Mouse (Mus musculus) brain, embryonic 14.5 days (tissue): ENCODE measurements around the gene Lexm. TPM values are rescaled to one million over a fixed set of nuclear protein-coding genes. Genes with fewer than 3 reads are reported as not detected.

ENCODE experiments used
- DNase-seq: peaks from one replicate; pipeline ENCODE4 v3.0.0-alpha.2; 2011; ENCODE audit warnings: low read depth
- CTCF ChIP-seq: fragments of 200-500 bp; IDR thresholded peaks from 2 replicates; pipeline ENCODE4 v1.5.1; 2012; ENCODE audit warnings: inconsistent platforms, mild to moderate bottlenecking, moderate library complexity, borderline replicate concordance; ENCODE audit not compliant: insufficient read depth, insufficient read length; ENCODE audit errors: extremely low read depth
- POLR2A ChIP-seq: fragments of 200-500 bp; IDR thresholded peaks from 2 replicates; pipeline ENCODE4 v1.6.1; 2012; ENCODE audit warnings: mild to moderate bottlenecking, inconsistent platforms, borderline replicate concordance; ENCODE audit not compliant: poor library complexity, insufficient read depth, insufficient read length, severe bottlenecking; ENCODE audit errors: extremely low read depth
- polyA plus RNA-seq: library from polyadenylated mRNA; depleted of rRNA; stranded (reverse); fragments of >200 nt; gene quantifications from 2 replicates; pipeline ENCODE4 v1.2.3, GENCODE M21; 2012

Lexm gene
- polyA plus RNA-seq, 1 experiment, result not detected

DNA sequence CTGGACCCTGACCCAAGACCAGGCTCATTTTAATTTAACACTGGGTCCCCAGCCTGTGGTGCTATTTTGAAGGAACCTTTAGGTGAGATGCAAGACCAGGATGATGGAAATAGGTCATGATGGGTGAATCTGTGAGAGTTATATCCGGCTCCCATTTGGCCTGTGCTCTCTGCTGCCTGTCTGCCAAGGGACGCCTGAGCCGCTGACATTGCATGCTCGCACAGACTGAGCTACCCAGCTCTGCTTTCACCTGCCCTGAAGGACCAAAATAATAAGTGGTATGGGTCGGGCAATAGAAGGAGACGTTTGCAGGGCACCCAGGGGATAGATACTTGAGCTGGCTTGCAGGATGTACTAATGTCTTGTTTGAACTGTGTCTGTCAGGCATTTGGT is 27.2 kb upstream of the Lexm start:
- no peak for DNase-seq
- TF ChIP-seq POLR2A, result no peak
- TF ChIP-seq CTCF, result no peak

DNA sequence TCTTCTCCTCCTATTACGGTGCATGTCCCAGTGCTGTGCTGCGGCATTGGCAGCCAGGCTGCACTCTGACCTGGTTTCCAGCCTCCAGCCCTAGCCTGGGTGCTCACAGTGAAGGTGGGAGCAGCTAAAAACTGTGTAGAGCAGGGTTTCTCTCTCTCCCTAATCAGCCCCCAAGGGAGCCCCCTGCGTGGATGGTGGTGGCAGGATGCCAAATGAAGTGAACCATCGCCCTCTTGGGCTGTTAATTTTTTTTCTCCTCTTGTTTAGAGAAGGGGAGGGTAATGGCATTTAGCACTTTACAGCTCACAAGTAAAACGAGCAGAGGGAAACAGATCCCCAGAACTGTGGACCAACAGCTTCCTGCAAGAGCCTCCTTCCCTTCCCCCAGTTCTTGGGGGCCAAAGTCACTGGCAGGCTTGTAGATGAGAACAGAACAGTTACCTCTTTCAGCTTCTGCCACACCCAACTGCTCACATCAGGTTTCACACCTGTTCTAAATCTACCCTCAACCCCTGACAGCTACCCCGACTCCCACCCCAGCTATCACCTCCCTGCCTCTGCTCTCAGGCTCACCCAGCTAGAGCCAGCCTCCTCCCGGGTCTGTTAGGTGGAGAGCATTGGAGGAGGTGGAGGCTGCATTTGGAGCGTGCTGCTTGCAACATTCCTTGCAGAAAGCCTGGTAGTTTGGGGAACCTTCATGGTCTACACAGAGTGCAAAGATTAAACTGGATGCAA is 26.6 kb upstream of the Lexm start:
- TF ChIP-seq CTCF (no peak), POLR2A (no peak)
- DNase-seq, result no peak

DNA sequence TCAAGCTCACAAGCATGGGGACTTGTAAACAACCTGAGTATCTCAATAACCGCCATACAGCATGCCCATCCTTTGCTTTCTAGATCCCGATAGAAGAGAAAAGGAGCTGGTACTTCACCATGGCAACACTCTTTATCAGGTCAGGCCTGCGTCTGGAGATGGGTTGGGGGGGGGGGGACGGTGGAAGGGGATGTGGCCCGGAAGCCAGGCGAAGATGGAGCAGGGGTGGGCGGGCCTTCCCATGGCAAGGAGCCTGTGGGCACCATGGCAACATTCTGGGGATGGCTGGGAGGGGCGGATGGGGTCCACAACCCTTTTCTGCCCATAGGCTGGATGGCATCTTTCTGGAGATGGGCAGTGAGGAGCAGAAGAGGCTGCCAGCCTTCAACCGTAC is 17.0 kb upstream of the Lexm start:
- TF ChIP-seq POLR2A (no peak), CTCF (no peak)
- no peak for DNase-seq

DNA sequence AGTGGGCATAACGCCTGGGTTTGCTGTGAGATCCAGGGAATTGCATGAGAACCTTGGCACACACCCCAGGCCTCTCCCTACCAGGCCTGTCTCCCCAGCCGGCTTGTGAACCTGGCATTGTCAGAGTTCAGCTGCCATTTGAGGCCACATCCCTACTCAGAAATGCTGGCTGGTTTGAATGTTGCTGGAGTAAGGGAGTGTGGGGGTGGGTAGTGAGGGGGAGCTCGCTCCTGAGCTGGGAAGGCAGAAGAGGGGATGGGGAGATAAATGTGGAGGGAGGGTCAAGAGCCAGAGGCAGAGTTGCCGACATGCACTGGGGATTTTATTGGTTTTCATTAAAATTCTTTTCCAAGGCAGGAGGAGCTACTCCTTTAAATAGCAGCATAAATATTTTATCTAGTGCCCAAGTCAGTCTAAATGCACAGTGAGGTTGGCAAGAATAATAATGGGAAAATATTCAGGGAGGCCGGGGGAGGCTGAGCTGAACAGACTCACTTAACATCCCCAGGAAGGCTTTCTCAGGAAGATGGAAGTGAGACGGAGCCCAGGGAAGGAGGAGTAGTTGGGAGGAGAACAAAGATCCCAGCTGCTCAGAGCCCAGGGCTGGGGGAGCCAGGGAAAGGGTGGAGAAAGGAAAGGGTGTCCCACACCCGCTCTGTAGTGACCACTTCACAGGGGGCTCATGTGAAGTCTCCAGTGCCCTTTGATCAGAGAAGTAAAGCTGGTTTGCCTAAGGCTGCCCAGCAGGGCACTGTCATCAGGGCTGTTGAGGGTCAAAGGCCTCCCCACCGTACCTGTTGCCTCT is 16.4 kb upstream of the Lexm start:
- TF ChIP-seq POLR2A (no peak), CTCF (no peak)
- DNase-seq, result peak; percentile 64

DNA sequence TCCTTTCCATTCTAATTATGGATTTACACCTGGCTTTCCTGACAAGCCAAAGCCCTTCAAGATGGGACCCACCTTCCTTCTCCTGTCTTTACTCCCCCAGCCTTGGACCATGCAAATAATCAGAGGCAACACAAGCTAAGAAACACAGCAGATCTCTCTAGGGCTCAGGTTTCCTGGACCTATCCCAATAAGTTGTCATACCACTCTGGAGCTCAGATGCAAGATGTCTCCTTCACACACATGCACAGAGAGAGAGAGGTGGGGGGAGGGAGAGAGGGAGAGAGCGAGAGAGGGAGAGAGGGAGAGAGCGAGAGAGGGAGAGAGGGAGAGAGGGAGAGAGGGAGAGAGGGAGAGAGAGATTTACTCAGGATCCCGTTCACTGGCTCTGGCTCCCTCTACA is 15.3 kb upstream of the Lexm start:
- peak; percentile 50 for DNase-seq
- TF ChIP-seq CTCF, result no peak
- TF ChIP-seq POLR2A, result no peak

DNA sequence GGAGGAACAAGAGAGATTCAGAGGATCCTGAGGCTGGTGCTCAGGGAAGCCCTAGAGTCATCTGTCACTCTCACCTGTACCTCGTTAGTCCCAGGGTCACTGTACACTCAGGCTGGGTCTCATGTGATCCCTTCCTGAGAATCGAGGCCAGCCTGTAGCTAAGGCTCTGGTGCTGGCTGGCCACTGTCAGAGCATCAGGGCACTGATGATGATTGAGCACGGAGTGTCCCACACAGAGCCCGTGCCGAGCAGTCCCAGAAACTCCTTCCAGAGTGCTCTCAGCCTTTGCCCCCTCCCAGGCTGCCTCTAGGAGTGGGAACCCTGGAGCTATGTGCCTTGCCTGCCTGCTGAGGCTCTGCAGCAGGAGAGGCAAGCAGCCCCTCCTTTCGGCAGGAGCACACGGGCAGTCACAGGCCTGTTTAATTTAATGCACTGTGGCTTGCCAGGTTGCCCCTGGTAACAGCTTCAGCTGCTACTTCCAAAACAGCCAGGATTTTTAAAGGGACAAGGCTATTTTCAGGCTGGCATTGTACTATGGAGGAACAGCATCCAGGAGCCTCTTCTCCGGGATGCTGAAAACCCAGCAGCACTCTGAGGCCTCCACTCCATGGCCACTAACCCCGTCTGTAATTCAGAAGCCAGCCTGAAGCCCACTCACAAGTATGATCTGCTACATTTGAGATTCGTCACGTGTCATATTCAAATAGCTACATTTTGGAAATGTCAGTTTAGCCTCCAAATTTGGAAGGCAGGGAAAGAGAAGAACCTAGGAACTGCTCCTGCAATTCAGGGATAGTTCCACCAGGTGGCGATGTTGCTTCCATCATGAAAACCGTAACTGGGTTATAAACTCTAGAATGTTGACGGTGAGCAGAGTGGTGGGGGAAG is 13.5 kb upstream of the Lexm start:
- TF ChIP-seq POLR2A, result no peak
- TF ChIP-seq CTCF, result peak; percentile 78; the same call in 1 of the 2 replicates
- DNase-seq, result peak; percentile 93

DNA sequence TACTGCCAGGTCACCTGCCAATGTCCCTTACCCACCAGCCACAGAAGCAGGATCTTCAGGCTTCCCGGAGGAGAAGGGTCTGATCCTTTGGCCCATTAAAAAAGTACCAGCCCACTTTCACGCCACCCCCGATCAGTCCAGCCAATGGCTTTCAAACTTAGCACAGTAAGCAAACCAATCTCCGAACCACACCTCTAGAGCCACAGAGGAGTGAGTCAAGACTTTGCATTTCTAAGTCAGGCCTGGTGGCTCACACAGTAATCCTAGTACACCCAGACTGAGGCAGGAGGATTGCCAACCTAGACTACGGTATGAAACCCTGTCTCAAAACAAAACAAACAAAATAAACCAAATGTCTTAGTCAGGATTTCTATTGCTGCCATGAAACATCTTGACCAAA is 12.3 kb upstream of the Lexm start:
- TF ChIP-seq CTCF (no peak), POLR2A (no peak)
- no peak for DNase-seq

DNA sequence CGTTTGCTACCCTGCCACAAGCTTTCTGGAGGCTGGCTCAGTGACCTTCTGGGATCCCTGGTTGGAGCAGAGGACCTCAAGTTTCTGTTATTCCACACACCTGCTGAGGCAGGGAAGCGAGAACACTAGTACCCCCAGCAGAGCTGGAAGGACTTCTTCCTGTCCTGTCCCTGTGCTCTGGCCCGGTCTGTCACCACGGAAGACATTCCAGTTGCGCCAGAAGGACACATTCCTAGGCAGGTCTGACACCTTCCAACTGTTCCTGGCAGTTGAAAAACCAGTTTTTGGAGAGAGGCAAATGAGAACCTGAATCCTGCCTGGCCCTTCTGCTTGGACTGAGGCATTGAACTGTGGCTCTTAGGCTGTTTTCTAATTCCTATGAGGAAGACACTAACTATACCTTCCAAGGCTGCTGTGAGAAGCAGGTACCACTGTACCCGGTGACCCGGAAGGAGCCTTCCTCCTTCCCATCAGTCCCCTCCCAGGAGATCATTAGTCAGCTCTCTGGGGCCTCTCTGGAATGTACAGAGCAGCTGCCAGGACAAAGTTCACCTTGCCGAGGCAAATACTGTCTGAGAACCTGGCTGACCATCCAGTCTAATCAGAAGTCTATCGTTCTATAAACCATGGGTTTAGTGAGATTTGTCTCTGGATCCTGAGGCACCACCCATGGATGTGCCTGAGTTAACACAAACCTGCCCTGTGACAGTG is 11.8 kb upstream of the Lexm start:
- TF ChIP-seq POLR2A (no peak), CTCF (no peak)
- no peak for DNase-seq

DNA sequence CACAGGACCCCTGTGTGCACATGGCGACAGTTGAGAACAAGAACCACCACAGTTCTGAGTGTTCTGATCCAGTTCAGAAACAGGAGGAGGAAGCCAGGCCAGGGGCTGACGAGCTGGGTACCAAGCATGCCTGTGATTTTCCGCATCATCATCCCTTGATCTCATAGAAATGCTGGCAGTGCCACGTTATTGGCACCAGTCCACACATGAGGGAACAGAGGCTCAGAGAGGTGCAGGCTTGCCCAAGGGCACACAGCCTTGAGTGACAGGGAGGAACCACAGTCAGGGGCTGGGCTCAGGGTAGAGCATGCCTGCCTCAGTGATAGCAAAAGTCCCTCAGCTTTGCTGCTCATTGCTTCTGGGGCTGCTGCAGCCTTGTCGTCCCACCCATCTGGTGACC is 10.8 kb upstream of the Lexm start:
- DNase-seq, result no peak

DNA sequence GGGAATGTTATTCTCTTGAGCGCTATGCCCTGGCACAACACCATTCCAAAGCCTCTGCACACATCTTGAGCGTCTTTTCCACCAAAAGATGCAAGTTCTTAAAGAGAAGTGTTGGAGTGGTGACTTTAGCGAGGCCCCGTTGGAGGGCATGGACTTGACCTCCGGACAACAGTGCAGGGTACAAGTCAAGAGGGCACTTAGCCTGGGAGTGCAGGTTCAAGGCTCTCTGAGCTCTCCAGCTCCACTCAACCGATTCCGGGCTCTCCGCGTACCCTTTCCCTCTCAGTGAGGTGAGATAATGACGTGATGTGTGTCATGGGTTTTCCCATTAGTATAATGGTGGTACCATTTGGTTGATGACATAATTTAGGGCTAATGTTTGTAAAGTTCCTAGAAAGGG is 7.2 kb upstream of the Lexm start:
- no peak for DNase-seq

More for the DNA sequence above, 10.8 kb upstream of the Lexm start:
- TF ChIP-seq CTCF (no peak), POLR2A (no peak)

DNA sequence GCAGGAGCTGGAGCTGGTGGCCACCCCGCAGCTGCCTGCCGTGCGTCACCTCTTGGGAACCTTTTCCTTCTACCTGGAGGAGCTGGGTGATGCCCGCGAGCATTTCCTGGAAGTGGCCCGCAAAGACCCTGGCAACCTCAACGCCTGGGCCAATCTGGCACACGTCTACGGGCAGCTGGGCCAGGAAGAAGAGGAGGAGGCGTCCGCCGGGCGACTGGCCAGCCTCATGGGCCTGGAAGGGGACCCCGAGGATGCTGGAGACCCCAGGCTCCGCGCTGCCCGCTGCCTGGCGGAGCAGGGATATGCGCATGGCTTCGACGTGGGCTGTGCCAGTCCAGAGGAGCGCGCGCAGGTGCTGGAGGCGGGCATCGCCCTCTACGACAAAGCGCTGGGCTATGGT is 5.7 kb upstream of the Lexm start:
- no peak for DNase-seq
- no peak for TF ChIP-seq CTCF
- no peak for TF ChIP-seq POLR2A

More for the DNA sequence above, 7.2 kb upstream of the Lexm start:
- TF ChIP-seq POLR2A (no peak), CTCF (no peak)

DNA sequence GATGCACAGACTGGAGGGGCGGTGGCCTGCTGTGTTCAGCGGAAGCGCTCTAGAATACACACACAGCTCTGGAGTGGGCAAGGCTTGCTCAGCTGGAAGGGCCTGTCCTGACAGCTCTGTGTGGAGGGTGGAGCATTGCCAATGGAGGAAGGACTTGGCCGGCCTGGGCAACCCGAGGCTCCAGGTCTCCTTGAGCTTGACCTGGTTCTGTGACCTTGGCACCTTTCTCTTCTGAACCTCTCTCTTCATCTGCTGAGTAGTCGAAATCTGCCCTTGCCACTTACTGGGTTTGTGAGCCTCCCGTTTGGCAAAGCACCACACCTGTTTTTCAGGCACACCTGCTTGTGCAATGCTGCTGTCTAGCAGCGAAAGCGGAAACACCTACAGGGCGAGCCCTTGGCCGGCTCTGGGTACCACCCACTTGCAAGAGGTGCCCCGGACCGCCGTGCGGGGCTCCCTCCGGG is 5.0 kb upstream of the Lexm start, which contains the start of gene Ttc22:
Ttc22 (plus strand) TSS at position 403 of the 464 bp plus-strand sequence.
- DNase-seq, result no peak
- TF ChIP-seq POLR2A (no peak), CTCF (no peak)
